ENCODE assay signal across 8 mouse cellular contexts in the genomic region with DNA sequence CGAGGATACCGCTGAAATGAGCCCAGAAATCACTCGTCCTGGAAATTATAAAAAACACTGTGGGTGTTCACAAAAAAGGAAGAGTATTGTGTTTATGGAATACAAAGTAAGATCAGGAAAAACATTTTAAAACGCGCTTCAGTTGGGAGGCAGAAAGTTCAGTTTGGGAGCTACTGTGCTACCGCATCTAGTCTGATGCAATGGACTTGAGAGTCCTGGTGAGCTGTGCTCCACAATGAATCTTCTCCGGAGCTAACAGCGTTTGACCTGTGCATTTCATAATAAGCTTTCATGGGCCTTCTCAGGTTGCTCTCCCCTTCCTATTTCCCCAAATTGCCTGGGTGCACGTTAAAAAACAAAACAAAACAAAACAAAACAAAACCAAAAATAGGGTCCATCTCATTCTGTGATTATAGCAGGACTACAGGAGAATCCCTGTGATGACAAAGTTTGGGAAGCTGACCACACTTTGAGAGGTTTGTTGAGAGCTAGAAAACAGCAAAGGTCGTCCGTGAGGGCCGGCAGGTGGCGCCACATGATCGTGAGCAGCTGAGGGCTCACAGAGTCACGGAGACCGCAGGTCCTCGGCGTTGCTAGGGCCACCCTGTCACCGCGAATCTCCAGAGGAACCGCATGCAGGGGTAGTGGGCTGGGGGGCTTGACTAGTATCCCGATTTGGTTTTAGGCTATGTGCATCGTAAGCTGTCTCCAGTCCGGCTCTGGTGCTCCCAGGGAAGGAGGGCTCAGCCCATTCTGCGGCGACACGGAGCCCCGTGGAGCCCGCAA. TPM values are rescaled to one million over a fixed set of nuclear protein-coding genes. Genes with fewer than 3 reads are reported as not detected.
DNase-seq lines count a peak whose midpoint lies in the region; ATAC-seq lines count a peak whose summit lies in the region.

No protein-coding gene starts in this region.

- intact Hi-C loops in left cerebral cortex, postnatal 4 days (cut with DNase I): loop anchor here (2.0 to 10.0 kb wide), 2 partner anchors 108 to 224 kb away; no protein-coding TSS in a partner anchor

- H3K4me1 ChIP-seq in intestine, embryonic 15.5 days (replicated peaks): peaks cover 11% of the 10 kb centered on the region
- H3K4me1 ChIP-seq in midbrain, embryonic 11.5 days (ENCODE audit: control insufficient read depth, insufficient read depth, low read length): peaks cover 20% of the 10 kb centered on the region

- H3K27ac ChIP-seq in intestine, embryonic 15.5 days: no peak overlapping the region
- H3K27ac ChIP-seq in midbrain, embryonic 11.5 days (ENCODE audit: low read depth, low read length): no peak overlapping the region

- H3K4me2 ChIP-seq in intestine, embryonic 15.5 days (replicated peaks): peak overlapping the region; percentile 97
- peak overlapping the region; percentile 70 for H3K4me2 ChIP-seq in midbrain, embryonic 11.5 days

- H3K9ac ChIP-seq in intestine, embryonic 15.5 days: 0 out of 2 replicates have a peak overlapping the region, but pooled peaks have one; percentile 12
- no peak overlapping the region for H3K9ac ChIP-seq in midbrain, embryonic 11.5 days (ENCODE audit: low read length)

- no peaks in the 10 kb centered on the region for H3K9me3 ChIP-seq in intestine, embryonic 15.5 days
- no peaks in the 10 kb centered on the region for H3K9me3 ChIP-seq in midbrain, embryonic 11.5 days (ENCODE audit: control insufficient read depth, low read length)

- H3K4me3 ChIP-seq in intestine, embryonic 15.5 days (replicated peaks): peak overlapping the region; percentile 88
- peak overlapping the region; percentile 77 for H3K4me3 ChIP-seq in midbrain, embryonic 11.5 days (ENCODE audit: low read depth, low read length)

- peak; percentile 91 to 96 for DNase-seq in adrenal gland, adult (ENCODE audit: inconsistent age in 2 of 2, low spot score in 1 of 2)
- DNase-seq in embryo, embryonic 10.5 days (ENCODE audit: low spot score): peak; percentile 90
- DNase-seq in gastrocnemius, postnatal 25 days: peak; percentile 80
- DNase-seq in left cerebral cortex, postnatal 4 days: peak; percentile 91
- peak; percentile 98 for DNase-seq in midbrain, embryonic 11.5 days (ENCODE audit: low spot score, missing footprints)
- DNase-seq in right cerebral cortex, postnatal 4 days: peak; percentile 91
- peak; percentile 77 for DNase-seq in yolk sac, embryonic 10.5 days (ENCODE audit: low spot score)

- no peaks in the 10 kb centered on the region for H3K36me3 ChIP-seq in intestine, embryonic 15.5 days
- no peaks in the 10 kb centered on the region for H3K36me3 ChIP-seq in midbrain, embryonic 11.5 days (ENCODE audit: control insufficient read depth, insufficient read depth, low read length)

- H3K27me3 ChIP-seq in intestine, embryonic 15.5 days (replicated peaks): peaks cover 6% of the 10 kb centered on the region
- H3K27me3 ChIP-seq in midbrain, embryonic 11.5 days (ENCODE audit: control insufficient read depth, insufficient read depth, low read length): peaks cover 6% of the 10 kb centered on the region

- ATAC-seq in intestine, embryonic 15.5 days: peak; percentile 79
- ATAC-seq in midbrain, embryonic 11.5 days (ENCODE audit: low FRiP score): peak; percentile 63

- 19% methylated on average over 29 of the region's 29 CpGs for WGBS in intestine, embryonic 15.5 days
- WGBS in midbrain, embryonic 11.5 days: 17% methylated on average over 29 of the region's 29 CpGs

RNA-seq across cellular contexts. Expression of gene Cnnm2, which starts 0.8 kb away (rescaled TPM):
- total RNA-seq in gastrocnemius, postnatal 25 days (2021): 1 to 10 TPM; 3.2 to 3.4 TPM
- 2.9 and 3.2 TPM in 2 replicates for polyA plus RNA-seq in intestine, embryonic 15.5 days (2015; fragmentation: Nextera tagmentation; extraction: Ambion mirVana)
- 10 to 100 TPM; 17.2 to 18.6 TPM for total RNA-seq in left cerebral cortex, postnatal 4 days (2021)
- 4.5 and 4.9 TPM in 2 replicates for polyA plus RNA-seq in midbrain, embryonic 11.5 days (2014; fragmentation: Nextera tagmentation; extraction: Ambion mirVana)

RNA-seq across cellular contexts. Expression of gene As3mt, which starts 53.3 kb away (rescaled TPM):
- 10 to 100 TPM; 87.8 to 90.3 TPM for total RNA-seq in gastrocnemius, postnatal 25 days (2021)
- polyA plus RNA-seq in intestine, embryonic 15.5 days (2015; fragmentation: Nextera tagmentation; extraction: Ambion mirVana): 59.4 and 63.4 TPM in 2 replicates
- 10 to 100 TPM; 17.1 to 19.9 TPM for total RNA-seq in left cerebral cortex, postnatal 4 days (2021)
- polyA plus RNA-seq in midbrain, embryonic 11.5 days (2014; fragmentation: Nextera tagmentation; extraction: Ambion mirVana): 33.8 and 37.6 TPM in 2 replicates

Comparison
In these comparisons a context has a peak if more than half of its experiments do, and no peak if none do; other contexts are left out.
1. RNA of gene Cnnm2, which starts 0.8 kb away (total RNA-seq): 17.2 to 18.6 TPM in left cerebral cortex, postnatal 4 days; 3.2 to 3.4 TPM in gastrocnemius, postnatal 25 days; every median in the first group is over 4 times any median in the second.
2. RNA of gene As3mt, which starts 53.3 kb away (total RNA-seq): 87.8 to 90.3 TPM in gastrocnemius, postnatal 25 days; 17.1 to 19.9 TPM in left cerebral cortex, postnatal 4 days; every median in the first group is over 4 times any median in the second.
3. Peak in every context shown above with its lines, with median percentiles within 50 percentile points of each other: DNase-seq.